Mouse (Mus musculus): ENCODE measurements around the gene Olfr1220. TPM values are rescaled to one million over a fixed set of nuclear protein-coding genes. Genes with fewer than 3 reads are reported as not detected.

Gene Olfr1220
- polyA plus RNA-seq (2015; fragmentation: Nextera tagmentation; extraction: Ambion mirVana) = not detected in 2 replicates

DNA sequence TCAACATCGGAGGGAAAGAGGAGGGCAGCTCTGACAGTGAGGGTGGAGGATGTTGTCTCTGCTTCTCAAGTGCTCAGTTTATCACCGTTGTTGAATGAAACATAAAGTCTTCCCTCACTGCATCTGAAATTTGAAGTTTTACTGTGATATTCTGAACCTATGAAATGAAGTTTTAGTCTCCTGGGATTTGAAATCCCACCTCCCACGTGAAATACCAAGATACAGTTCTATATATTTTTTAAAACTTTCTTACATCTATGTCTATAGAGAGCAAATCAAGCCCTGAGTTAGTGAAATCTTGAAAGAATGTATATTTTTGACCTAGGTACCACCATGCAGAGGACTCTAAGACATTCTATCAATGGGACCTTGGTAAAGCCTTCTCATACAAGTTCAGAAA lies at the start of gene Olfr1220:
Gene Olfr1220, minus strand, starts transcription at position 101 of the 400 bp plus-strand sequence.

DNA sequence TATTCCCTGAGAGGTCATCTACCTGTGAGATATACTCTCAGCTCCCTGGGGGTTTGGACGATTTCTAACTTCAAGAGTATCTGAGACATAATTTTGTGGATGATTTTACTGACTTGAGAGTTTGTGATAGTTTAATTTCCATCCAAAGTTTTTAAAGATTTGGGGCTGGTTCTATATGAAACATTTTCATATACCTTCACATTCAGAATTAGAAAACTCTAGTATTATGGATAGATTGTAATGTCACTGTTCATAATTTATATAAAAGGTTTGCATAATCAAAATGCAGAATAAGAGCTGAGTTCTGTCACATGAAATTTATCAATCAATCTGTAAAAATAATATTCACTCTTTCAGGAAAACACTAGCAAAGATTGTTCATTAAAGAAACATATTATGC lies 44.8 kb upstream of the Olfr1220 start, which contains the start of gene Olfr1223:
Gene Olfr1223, minus strand, starts transcription at position 101 of the 400 bp plus-strand sequence.

DNA sequence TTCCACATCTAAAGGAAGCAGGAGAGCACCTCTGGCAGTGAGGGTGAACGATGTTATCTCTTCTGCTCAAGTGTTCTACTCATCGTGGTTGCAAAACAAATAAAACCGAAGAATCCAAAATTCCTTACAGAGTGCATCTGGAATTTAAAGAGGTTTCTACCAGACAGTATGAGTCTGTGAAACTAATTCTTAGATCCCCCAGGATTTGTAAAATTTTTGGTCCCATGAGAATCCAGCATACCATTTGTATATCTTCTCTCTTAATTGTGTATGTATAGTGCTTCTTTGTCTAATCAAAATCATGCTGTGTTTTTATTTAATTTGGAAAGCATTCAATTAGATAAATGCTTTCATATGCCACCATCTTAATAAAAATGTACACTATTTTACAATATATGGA lies 26.3 kb upstream of the Olfr1220 start, which contains the start of gene Olfr1222:
Gene Olfr1222, minus strand, starts transcription at position 101 of the 400 bp plus-strand sequence.

DNA sequence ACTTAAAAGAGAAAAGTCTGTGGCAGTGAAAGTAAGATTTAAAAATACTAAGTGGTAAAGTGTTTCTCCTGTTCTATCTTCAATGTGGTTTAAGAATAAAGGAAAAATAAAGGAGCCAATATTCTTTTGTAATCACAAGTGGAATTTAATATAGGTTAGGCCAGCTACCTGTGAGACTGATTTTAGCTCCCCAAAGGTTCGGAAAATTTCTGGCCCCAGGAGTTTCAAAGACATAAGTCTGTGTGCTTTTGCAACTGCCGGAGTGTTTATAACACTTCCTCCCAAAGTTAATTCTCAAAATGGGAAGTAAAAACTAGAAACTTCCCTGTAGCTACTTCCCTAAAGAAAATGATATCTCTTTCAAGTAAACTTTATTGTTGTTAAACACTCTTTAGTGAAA lies 10.5 kb upstream of the Olfr1220 start, which contains the start of gene Olfr1221:
Gene Olfr1221, minus strand, starts transcription at position 101 of the 400 bp plus-strand sequence.

DNA sequence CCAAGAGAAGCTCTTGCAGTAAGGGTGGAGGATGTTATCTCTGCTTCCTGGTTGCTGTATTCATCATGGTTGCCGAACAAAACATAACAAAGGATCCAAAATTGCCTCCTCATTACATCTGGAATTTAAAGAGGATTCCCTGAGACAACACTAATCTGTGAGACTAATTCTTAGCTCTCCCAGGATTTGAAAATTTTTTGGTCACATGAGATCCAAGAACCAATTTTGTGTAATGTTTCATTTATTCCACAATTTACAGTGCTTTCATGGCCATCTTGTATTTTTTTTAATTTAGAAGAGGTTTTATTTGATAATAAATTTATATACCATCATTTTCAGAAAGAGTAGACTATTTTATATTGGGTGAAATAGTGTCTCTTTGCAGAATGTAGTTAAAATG lies 23.2 kb downstream of the Olfr1220 start, which contains the start of gene Olfr1219:
Gene Olfr1219, minus strand, starts transcription at position 101 of the 400 bp plus-strand sequence.

DNA sequence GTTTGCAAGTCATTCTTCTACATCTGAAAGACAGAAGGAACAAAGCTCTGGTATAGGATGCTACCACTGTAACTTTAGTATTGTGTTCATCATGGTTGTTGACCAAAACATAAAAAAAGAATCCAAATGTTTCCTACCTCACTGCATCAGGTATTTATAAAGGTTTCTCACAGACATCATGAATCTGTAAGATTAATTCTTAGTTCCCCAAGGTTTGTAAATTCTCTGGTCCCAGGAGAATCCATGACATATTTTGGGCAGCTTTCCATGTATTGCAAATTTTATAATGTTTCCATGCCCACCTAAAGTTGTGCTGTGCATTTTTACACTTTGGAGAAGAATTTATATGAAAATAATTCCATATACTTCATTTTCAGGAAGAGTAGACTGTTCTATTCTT lies 45.5 kb downstream of the Olfr1220 start, which contains the start of gene Olfr1218:
Gene Olfr1218, minus strand, starts transcription at position 101 of the 400 bp plus-strand sequence.

Other genes starting within 250 kb of the Olfr1220 start
- not detected in 2 replicates for gene Olfr1206, start 243.6 kb downstream of the Olfr1220 start, polyA plus RNA-seq (2015; fragmentation: Nextera tagmentation; extraction: Ambion mirVana)
- not detected in 2 replicates for gene Olfr1208, start 204.5 kb downstream of the Olfr1220 start, polyA plus RNA-seq (2015; fragmentation: Nextera tagmentation; extraction: Ambion mirVana)
- not detected in 2 replicates for gene Olfr1209, start 191.7 kb downstream of the Olfr1220 start, polyA plus RNA-seq (2015; fragmentation: Nextera tagmentation; extraction: Ambion mirVana)
- gene Olfr1211, start 168.7 kb downstream of the Olfr1220 start, polyA plus RNA-seq (2015; fragmentation: Nextera tagmentation; extraction: Ambion mirVana) = not detected in 2 replicates
- not detected in 2 replicates for gene Olfr1212, start 152.9 kb downstream of the Olfr1220 start, polyA plus RNA-seq (2015; fragmentation: Nextera tagmentation; extraction: Ambion mirVana)
- gene Gm13762, start 126.6 kb downstream of the Olfr1220 start, polyA plus RNA-seq (2015; fragmentation: Nextera tagmentation; extraction: Ambion mirVana) = not detected in 2 replicates
- not detected in 2 replicates for gene Olfr1214, start 114.2 kb downstream of the Olfr1220 start, polyA plus RNA-seq (2015; fragmentation: Nextera tagmentation; extraction: Ambion mirVana)
- not detected in 2 replicates for gene Olfr1215, start 99.9 kb downstream of the Olfr1220 start, polyA plus RNA-seq (2015; fragmentation: Nextera tagmentation; extraction: Ambion mirVana)
- gene Olfr1216, start 88.5 kb downstream of the Olfr1220 start, polyA plus RNA-seq (2015; fragmentation: Nextera tagmentation; extraction: Ambion mirVana) = not detected in 2 replicates
- gene Olfr1217, start 74.8 kb downstream of the Olfr1220 start, polyA plus RNA-seq (2015; fragmentation: Nextera tagmentation; extraction: Ambion mirVana) = not detected in 2 replicates
- gene Olfr1218, start 45.6 kb downstream of the Olfr1220 start, polyA plus RNA-seq (2015; fragmentation: Nextera tagmentation; extraction: Ambion mirVana) = not detected in 2 replicates
- gene Olfr1219, start 23.3 kb downstream of the Olfr1220 start, polyA plus RNA-seq (2015; fragmentation: Nextera tagmentation; extraction: Ambion mirVana) = not detected in 2 replicates
- gene Olfr1221, start 10.4 kb upstream of the Olfr1220 start, polyA plus RNA-seq (2015; fragmentation: Nextera tagmentation; extraction: Ambion mirVana) = not detected in 2 replicates
- not detected in 2 replicates for gene Olfr1222, start 26.2 kb upstream of the Olfr1220 start, polyA plus RNA-seq (2015; fragmentation: Nextera tagmentation; extraction: Ambion mirVana)
- gene Olfr1223, start 44.7 kb upstream of the Olfr1220 start, polyA plus RNA-seq (2015; fragmentation: Nextera tagmentation; extraction: Ambion mirVana) = not detected in 2 replicates
- not detected in 2 replicates for gene Olfr1224-ps1, start 57.3 kb upstream of the Olfr1220 start, polyA plus RNA-seq (2015; fragmentation: Nextera tagmentation; extraction: Ambion mirVana)
- gene Olfr1225, start 67.8 kb upstream of the Olfr1220 start, polyA plus RNA-seq (2015; fragmentation: Nextera tagmentation; extraction: Ambion mirVana) = not detected in 2 replicates
- gene Olfr1226, start 93.2 kb upstream of the Olfr1220 start, polyA plus RNA-seq (2015; fragmentation: Nextera tagmentation; extraction: Ambion mirVana) = not detected in 2 replicates
- gene Olfr1228, start 147.2 kb upstream of the Olfr1220 start, polyA plus RNA-seq (2015; fragmentation: Nextera tagmentation; extraction: Ambion mirVana) = not detected in 2 replicates
- gene Olfr1229, start 181.2 kb upstream of the Olfr1220 start, polyA plus RNA-seq (2015; fragmentation: Nextera tagmentation; extraction: Ambion mirVana) = not detected in 2 replicates
- not detected in 2 replicates for gene Olfr1230, start 190.4 kb upstream of the Olfr1220 start, polyA plus RNA-seq (2015; fragmentation: Nextera tagmentation; extraction: Ambion mirVana)
- not detected in 2 replicates for gene Olfr1231, start 200.2 kb upstream of the Olfr1220 start, polyA plus RNA-seq (2015; fragmentation: Nextera tagmentation; extraction: Ambion mirVana)
- not detected in 2 replicates for gene Olfr1232, start 222.8 kb upstream of the Olfr1220 start, polyA plus RNA-seq (2015; fragmentation: Nextera tagmentation; extraction: Ambion mirVana)
- gene Olfr1233, start 235.6 kb upstream of the Olfr1220 start, polyA plus RNA-seq (2015; fragmentation: Nextera tagmentation; extraction: Ambion mirVana) = not detected in 2 replicates